Mouse (Mus musculus) stomach, embryonic 15.5 days (tissue): ENCODE measurements at regions not wholly inside any gene's neighbourhood (a gene's known extent, or its start where the extent isn't known, plus 50 kb on each side); places are given as distances from the start of the nearest gene placed in this dataset.

ENCODE experiments used
- ATAC-seq: fragments of 200-750 bp; cut with Nextera tagmentation; 2 replicates; pipeline ENCODE4 v1.8.0; 2017; ENCODE audit warnings: low read depth, moderate number of reproducible peaks, moderate TSS enrichment; ENCODE audit not compliant: insufficient read depth, low FRiP score
- H3K27ac ChIP-seq: fragments of 300-500 bp; sonication (generic); 2 replicates; pipeline ENCODE4 v1.5.1; 2015; ENCODE audit warnings: mild to moderate bottlenecking, inconsistent platforms
- H3K27me3 ChIP-seq: fragments of 300-500 bp; sonication (generic); replicated peaks from 2 replicates; pipeline ENCODE4 v1.6.1; 2015; ENCODE audit warnings: inconsistent platforms
- H3K36me3 ChIP-seq: fragments of 300-500 bp; sonication (generic); 2 replicates; pipeline ENCODE4 v1.6.1; 2015; ENCODE audit warnings: inconsistent platforms
- H3K4me1 ChIP-seq: fragments of 300-500 bp; sonication (generic); 2 replicates; pipeline ENCODE4 v1.6.1; 2015; ENCODE audit warnings: inconsistent platforms
- H3K4me2 ChIP-seq: fragments of 300-500 bp; sonication (generic); 2 replicates; pipeline ENCODE4 v1.6.1; 2015; ENCODE audit warnings: mild to moderate bottlenecking, inconsistent platforms
- H3K4me3 ChIP-seq: fragments of 300-500 bp; sonication (generic); replicated peaks from 2 replicates; pipeline ENCODE4 v1.5.1; 2015; ENCODE audit warnings: inconsistent platforms
- H3K9ac ChIP-seq: fragments of 300-500 bp; sonication (generic); 2 replicates; pipeline ENCODE4 v1.6.1; 2015; ENCODE audit warnings: inconsistent platforms
- H3K9me3 ChIP-seq: fragments of 300-500 bp; sonication (generic); 2 replicates; pipeline ENCODE4 v1.6.1; 2016; ENCODE audit warnings: inconsistent platforms
- WGBS: fragments of 180-500 bp; shearing (Covaris S2); methylation state at CpG from one replicate; pipeline ENCODE4 v1.1.7; 2015; 5-methylcytosine and 5-hydroxymethylcytosine counted together

GRCm38 (mm10) chr19:56169133-56169997 lies 117.6 kb upstream of the Habp2 start:
- no peak overlapping the region for H3K4me2 ChIP-seq
- no peaks in the 10 kb centered on the region for H3K27me3 ChIP-seq
- 46% methylated on average over 5 of the region's 5 CpGs for WGBS
- no peaks in the 10 kb centered on the region for H3K9me3 ChIP-seq
- no peak for ATAC-seq
- no peaks in the 10 kb centered on the region for H3K36me3 ChIP-seq
- H3K27ac ChIP-seq: no peak overlapping the region
- H3K4me1 ChIP-seq: no peaks in the 10 kb centered on the region
- H3K9ac ChIP-seq: no peak overlapping the region
- H3K4me3 ChIP-seq: no peak overlapping the region

- Histone ChIP-seq H3K27me3 (no peaks in the 10 kb centered on the region), H3K9me3 (no peaks in the 10 kb centered on the region), H3K4me1 (no peaks in the 10 kb centered on the region), H3K4me3 (no peak overlapping the region), H3K9ac (no peak overlapping the region), H3K27ac (no peak overlapping the region), H3K36me3 (no peaks in the 10 kb centered on the region), H3K4me2 (no peak overlapping the region)
- ATAC-seq: no peak
- WGBS: 71% methylated on average over 4 of the region's 4 CpGs
Measured at GRCm38 (mm10) chr19:56169998-56170274, 117.0 kb upstream of the Habp2 start.

- ATAC-seq: no peak
- WGBS: 65% methylated on average over 5 of the region's 5 CpGs
- Histone ChIP-seq H3K4me1 (no peaks in the 10 kb centered on the region; the same call in 1 of the 2 replicates), H3K9ac (no peak overlapping the region), H3K4me2 (no peak overlapping the region), H3K27ac (no peak overlapping the region), H3K27me3 (no peaks in the 10 kb centered on the region), H3K9me3 (no peaks in the 10 kb centered on the region), H3K36me3 (no peaks in the 10 kb centered on the region), H3K4me3 (no peak overlapping the region)
Measured at GRCm38 (mm10) chr19:56172454-56172853, 114.5 kb upstream of the Habp2 start.

- no peak for ATAC-seq
- H3K27ac ChIP-seq: no peak overlapping the region
- no peak overlapping the region for H3K4me3 ChIP-seq
- no peaks in the 10 kb centered on the region for H3K27me3 ChIP-seq
- H3K9me3 ChIP-seq: no peaks in the 10 kb centered on the region
- H3K4me1 ChIP-seq: no peaks in the 10 kb centered on the region; the same call in 1 of the 2 replicates
- no peaks in the 10 kb centered on the region for H3K36me3 ChIP-seq
- 77% methylated on average over 8 of the region's 8 CpGs for WGBS
- no peak overlapping the region for H3K4me2 ChIP-seq
- no peak overlapping the region for H3K9ac ChIP-seq
Measured at GRCm38 (mm10) chr19:56176059-56176458, 110.9 kb upstream of the Habp2 start.

GRCm38 (mm10) chr19:56177231-56177745 lies 109.6 kb upstream of the Habp2 start:
- H3K36me3 ChIP-seq: no peaks in the 10 kb centered on the region
- no peaks in the 10 kb centered on the region for H3K9me3 ChIP-seq
- H3K27ac ChIP-seq: peak overlapping the region; percentile 69; the same call in 1 of the 2 replicates
- H3K27me3 ChIP-seq: no peaks in the 10 kb centered on the region
- no peak overlapping the region for H3K4me3 ChIP-seq
- peak overlapping the region; percentile 14; the same call in 1 of the 2 replicates for H3K4me2 ChIP-seq
- no peak overlapping the region for H3K9ac ChIP-seq
- no peaks in the 10 kb centered on the region; the same call in 1 of the 2 replicates for H3K4me1 ChIP-seq
- 21% methylated on average over 12 of the region's 12 CpGs for WGBS
- ATAC-seq: peak; percentile 47; the same call in 1 of the 2 replicates

GRCm38 (mm10) chr19:56185756-56186155 lies 101.2 kb upstream of the Habp2 start:
- Histone ChIP-seq H3K27me3 (no peaks in the 10 kb centered on the region), H3K9ac (no peak overlapping the region), H3K4me2 (no peak overlapping the region), H3K27ac (no peak overlapping the region), H3K36me3 (no peaks in the 10 kb centered on the region), H3K9me3 (no peaks in the 10 kb centered on the region), H3K4me3 (no peak overlapping the region), H3K4me1 (no peaks in the 10 kb centered on the region)
- no peak for ATAC-seq
- WGBS: 58% methylated on average over 5 of the region's 5 CpGs

- no peak overlapping the region for H3K4me2 ChIP-seq
- H3K9me3 ChIP-seq: no peaks in the 10 kb centered on the region
- H3K27me3 ChIP-seq: no peaks in the 10 kb centered on the region
- no peak overlapping the region for H3K4me3 ChIP-seq
- H3K36me3 ChIP-seq: no peaks in the 10 kb centered on the region
- no peaks in the 10 kb centered on the region for H3K4me1 ChIP-seq
- no peak overlapping the region for H3K27ac ChIP-seq
- ATAC-seq: no peak
- no peak overlapping the region for H3K9ac ChIP-seq
- 89% methylated on average over 1 of the region's 1 CpGs for WGBS
Measured at GRCm38 (mm10) chr19:56189185-56189584, 97.8 kb upstream of the Habp2 start.

GRCm38 (mm10) chr19:56190222-56190621 lies 96.7 kb upstream of the Habp2 start:
- no peak overlapping the region for H3K9ac ChIP-seq
- ATAC-seq: no peak
- H3K27me3 ChIP-seq: no peaks in the 10 kb centered on the region
- H3K4me3 ChIP-seq: no peak overlapping the region
- no peak overlapping the region for H3K4me2 ChIP-seq
- no peaks in the 10 kb centered on the region for H3K9me3 ChIP-seq
- no peaks in the 10 kb centered on the region for H3K4me1 ChIP-seq
- 56% methylated on average over 3 of the region's 3 CpGs for WGBS
- H3K36me3 ChIP-seq: no peaks in the 10 kb centered on the region
- H3K27ac ChIP-seq: no peak overlapping the region

- H3K9me3 ChIP-seq: no peaks in the 10 kb centered on the region
Measured at GRCm38 (mm10) chr19:56198474-56199236, 88.3 kb upstream of the Habp2 start.

GRCm38 (mm10) chr19:56199401-56200150 lies 87.4 kb upstream of the Habp2 start:
- no peak for ATAC-seq
- H3K27me3 ChIP-seq: no peaks in the 10 kb centered on the region
- 66% methylated on average over 14 of the region's 14 CpGs for WGBS
- no peak overlapping the region for H3K4me3 ChIP-seq
- no peaks in the 10 kb centered on the region for H3K9me3 ChIP-seq
- H3K9ac ChIP-seq: no peak overlapping the region
- H3K36me3 ChIP-seq: no peaks in the 10 kb centered on the region
- no peak overlapping the region for H3K27ac ChIP-seq
- H3K4me2 ChIP-seq: no peak overlapping the region
- no peaks in the 10 kb centered on the region for H3K4me1 ChIP-seq

More at GRCm38 (mm10) chr19:56198474-56199236, 88.3 kb upstream of the Habp2 start:
- no peak overlapping the region for H3K27ac ChIP-seq
- H3K9ac ChIP-seq: no peak overlapping the region
- no peak overlapping the region for H3K4me2 ChIP-seq
- no peak overlapping the region for H3K4me3 ChIP-seq
- 69% methylated on average over 15 of the region's 15 CpGs for WGBS
- H3K27me3 ChIP-seq: no peaks in the 10 kb centered on the region
- no peak for ATAC-seq
- no peaks in the 10 kb centered on the region for H3K36me3 ChIP-seq
- no peaks in the 10 kb centered on the region for H3K4me1 ChIP-seq

GRCm38 (mm10) chr19:56201007-56201682 lies 85.8 kb upstream of the Habp2 start:
- Histone ChIP-seq H3K4me1 (no peaks in the 10 kb centered on the region), H3K36me3 (no peaks in the 10 kb centered on the region), H3K4me3 (no peak overlapping the region), H3K4me2 (no peak overlapping the region), H3K27me3 (no peaks in the 10 kb centered on the region), H3K27ac (no peak overlapping the region), H3K9me3 (no peaks in the 10 kb centered on the region), H3K9ac (no peak overlapping the region)
- ATAC-seq: no peak
- whole genome bisulfite sequencing: 81% methylated on average over 9 of the region's 9 CpGs
